Mouse (Mus musculus) megakaryocyte-erythroid progenitor cell, adult 5 weeks (primary cell): ENCODE data around the gene Gm10720. TPM values are rescaled to one million over a fixed set of nuclear protein-coding genes. Genes with fewer than 3 reads are reported as not detected.

Source experiments
- polyA plus RNA-seq: library from polyadenylated mRNA; stranded (reverse); fragments of >175 nt; gene quantifications from 2 replicates; pipeline ENCODE4 v1.2.3, GENCODE M21; 2012

Gene Gm10720
- 0.16 TPM in 1 of 2 replicates, not detected in the other for polyA plus RNA-seq

DNA sequence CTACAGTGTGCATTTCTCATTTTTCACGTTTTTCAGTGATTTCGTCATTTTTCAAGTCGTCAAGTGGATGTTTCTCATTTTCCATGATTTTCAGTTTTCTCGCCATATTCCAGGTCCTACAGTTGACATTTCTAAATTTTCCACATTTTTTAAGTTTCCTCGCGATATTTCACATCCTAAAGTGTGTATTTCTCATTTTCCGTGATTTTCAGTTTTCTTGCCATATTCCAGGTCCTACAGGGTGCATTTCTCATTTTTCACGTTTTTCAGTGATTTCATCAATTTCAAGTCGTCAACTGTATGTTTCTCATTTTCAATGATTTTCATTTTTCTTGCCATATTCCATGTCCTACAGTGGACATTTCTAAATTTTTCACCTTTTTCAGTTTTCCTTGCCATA is at the start of gene Gm10720:
Gene Gm10720, plus strand, starts transcription at position 301 of the 400 bp plus-strand sequence.

DNA sequence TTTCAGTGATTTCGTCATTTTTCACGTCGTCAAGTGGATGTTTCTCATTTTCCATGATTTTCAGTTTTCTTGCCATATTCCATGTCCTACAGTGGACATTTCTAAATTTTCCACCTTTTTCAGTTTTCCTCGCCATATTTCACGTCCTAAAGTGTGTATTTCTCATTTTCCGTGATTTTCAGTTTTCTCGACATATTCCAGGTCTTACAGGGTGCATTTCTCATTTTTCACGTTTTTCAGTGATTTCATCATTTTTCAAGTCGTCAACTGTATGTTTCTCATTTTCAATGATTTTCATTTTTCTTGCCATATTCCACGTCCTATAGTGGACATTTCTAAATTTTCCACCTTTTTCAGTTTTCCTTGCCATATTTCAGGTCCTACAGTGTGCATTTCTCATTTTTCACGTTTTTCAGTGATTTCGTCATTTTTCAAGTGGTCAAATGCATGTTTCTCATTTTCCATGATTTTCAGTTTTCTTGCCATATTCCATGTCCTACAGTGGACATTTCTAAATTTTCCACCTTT is 14.9 kb upstream of the Gm10720 start, which contains the start of gene Gm10722:
Gene Gm10722, plus strand, starts transcription at position 478 of the 528 bp plus-strand sequence.

DNA sequence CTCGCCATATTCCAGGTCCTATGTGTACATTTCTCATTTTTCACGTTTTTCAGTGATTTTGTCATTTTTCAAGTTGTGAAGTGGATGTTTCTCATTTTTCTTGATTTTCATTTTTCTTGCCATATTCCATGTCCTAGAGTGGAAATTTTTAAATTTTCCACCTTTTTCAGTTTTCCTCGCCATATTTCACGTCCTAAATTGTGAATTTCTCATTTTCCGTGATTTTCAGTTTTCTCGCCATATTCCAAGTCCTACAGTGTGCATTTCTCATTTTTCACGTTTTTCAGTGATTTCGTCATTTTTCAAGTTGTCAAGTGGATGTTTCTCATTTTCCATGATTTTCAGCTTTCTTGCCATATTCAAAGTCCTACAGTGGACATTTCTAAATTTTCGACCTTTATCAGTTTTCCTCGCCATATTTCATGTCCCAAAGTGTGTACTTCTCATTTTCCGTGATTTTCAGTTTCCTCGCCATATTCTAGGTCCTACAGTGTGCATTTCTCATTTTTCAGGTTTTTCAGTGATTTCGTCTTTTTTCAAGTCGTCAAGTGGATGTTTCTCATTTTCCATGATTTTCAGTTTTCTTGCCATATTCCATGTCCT is 12.6 kb upstream of the Gm10720 start, which contains the start of gene Gm11168:
Gene Gm11168, plus strand, starts transcription at position 553 of the 603 bp plus-strand sequence.

GRCm38 (mm10) chr9:3012733-3013279 is 2.6 kb upstream of the Gm10720 start, which contains the start of gene Gm10721:
TSS of gene Gm10721 (plus strand) at chr9:3013140.

DNA sequence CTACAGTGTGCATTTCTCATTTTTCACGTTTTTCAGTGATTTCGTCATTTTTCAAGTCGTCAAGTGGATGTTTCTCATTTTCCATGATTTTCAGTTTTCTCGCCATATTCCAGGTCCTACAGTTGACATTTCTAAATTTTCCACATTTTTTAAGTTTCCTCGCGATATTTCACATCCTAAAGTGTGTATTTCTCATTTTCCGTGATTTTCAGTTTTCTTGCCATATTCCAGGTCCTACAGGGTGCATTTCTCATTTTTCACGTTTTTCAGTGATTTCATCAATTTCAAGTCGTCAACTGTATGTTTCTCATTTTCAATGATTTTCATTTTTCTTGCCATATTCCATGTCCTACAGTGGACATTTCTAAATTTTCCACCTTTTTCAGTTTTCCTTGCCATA is 1.7 kb downstream of the Gm10720 start, which contains the start of gene Gm10719:
Gene Gm10719, plus strand, starts transcription at position 301 of the 400 bp plus-strand sequence.

GRCm38 (mm10) chr9:3023312-3023984 is 8.0 kb downstream of the Gm10720 start, which contains the start of gene Gm10718:
TSS of gene Gm10718 (plus strand) at chr9:3023547.

DNA sequence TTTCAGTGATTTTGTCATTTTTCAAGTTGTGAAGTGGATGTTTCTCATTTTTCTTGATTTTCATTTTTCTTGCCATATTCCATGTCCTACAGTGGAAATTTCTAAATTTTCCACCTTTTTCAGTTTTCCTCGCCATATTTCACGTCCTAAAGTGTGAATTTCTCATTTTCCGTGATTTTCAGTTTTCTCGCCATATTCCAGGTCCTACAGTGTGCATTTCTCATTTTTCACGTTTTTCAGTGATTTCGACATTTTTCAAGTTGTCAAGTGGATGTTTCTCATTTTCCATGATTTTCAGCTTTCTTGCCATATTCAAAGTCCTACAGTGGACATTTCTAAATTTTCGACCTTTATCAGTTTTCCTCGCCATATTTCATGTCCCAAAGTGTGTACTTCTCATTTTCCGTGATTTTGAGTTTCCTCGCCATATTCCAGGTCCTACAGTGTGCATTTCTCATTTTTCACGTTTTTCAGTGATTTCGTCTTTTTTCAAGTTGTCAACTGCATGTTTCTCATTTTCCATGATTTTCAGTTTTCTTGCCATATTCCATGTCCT is 9.5 kb downstream of the Gm10720 start, which contains the start of gene Gm10717:
Gene Gm10717, plus strand, starts transcription at position 506 of the 556 bp plus-strand sequence.

GRCm38 (mm10) chr9:3034299-3034698 is 18.8 kb downstream of the Gm10720 start, which contains the start of gene Gm17535:
TSS of gene Gm17535 (plus strand) at chr9:3034599.

DNA sequence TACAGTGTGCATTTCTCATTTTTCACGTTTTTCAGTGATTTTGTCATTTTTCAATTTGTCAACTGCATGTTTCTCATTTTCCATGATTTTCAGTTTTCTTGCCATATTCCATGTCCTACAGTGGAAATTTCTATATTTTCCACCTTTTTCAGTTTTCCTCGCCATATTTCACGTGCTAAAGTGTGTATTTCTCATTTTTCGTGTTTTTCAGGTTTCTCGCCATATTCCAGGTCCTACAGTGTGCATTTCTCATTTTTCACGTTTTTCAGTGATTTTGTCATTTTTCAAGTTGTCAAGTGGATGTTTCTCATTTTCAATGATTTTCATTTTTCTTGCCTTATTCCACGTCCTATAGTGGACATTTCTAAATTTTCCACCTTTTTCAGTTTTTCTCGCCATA is 21.1 kb downstream of the Gm10720 start, which contains the start of gene Gm10715:
Gene Gm10715, plus strand, starts transcription at position 301 of the 400 bp plus-strand sequence.

Other genes starting within 250 kb of the Gm10720 start
- gene Gm10722, start 14.7 kb upstream of the Gm10720 start, polyA plus RNA-seq = 0.52 TPM in 1 of 2 replicates, not detected in the other
- 0.34 and 1.7 TPM in 2 replicates for gene Gm11168, start 12.3 kb upstream of the Gm10720 start, polyA plus RNA-seq
- gene Gm10721, start 2.5 kb upstream of the Gm10720 start, polyA plus RNA-seq = 0.89 and 1.3 TPM in 2 replicates
- gene Gm10719, start 1.8 kb downstream of the Gm10720 start, polyA plus RNA-seq = 4.6 and 9.5 TPM in 2 replicates
- gene Gm10718, start 7.9 kb downstream of the Gm10720 start, polyA plus RNA-seq = 10.9 and 17.3 TPM in 2 replicates
- 0.82 and 1.9 TPM in 2 replicates for gene Gm10717, start 9.8 kb downstream of the Gm10720 start, polyA plus RNA-seq
- gene Gm17535, start 18.9 kb downstream of the Gm10720 start, polyA plus RNA-seq = 0.11 TPM in 1 of 2 replicates, not detected in the other
- gene Gm10715, start 21.2 kb downstream of the Gm10720 start, polyA plus RNA-seq = not detected in 2 replicates